Mouse (Mus musculus): ENCODE measurements at regions not wholly inside any gene's neighbourhood (a gene's known extent, or its start where the extent isn't known, plus 50 kb on each side); places are given as distances from the start of the nearest gene placed in this dataset.

DNA sequence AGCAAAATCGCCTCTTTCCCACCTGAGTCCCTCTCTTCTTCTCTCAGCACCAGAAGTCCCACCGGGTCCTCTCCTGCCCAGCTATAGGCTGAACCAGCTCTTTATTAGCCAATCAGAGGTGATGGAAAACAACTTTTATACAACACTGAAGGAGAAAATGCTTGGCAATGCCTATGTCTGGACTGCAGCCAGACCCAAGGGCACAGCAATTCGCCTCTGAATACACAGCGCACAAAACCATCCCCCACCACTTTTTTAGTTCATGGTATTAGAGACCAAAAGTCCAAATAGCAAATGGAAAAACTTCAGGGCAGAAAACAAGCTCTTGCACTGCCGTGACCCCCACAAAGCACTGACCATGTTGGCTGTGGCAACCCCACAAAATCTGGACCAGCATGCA lies 57.8 kb upstream of the Egln3 start:
- no peak overlapping the region for H3K27ac ChIP-seq
- no peak overlapping the region for H3K4me3 ChIP-seq
- DNase-seq (ENCODE audit: low spot score in 2 of 2): no peak
- TF ChIP-seq CTCF (conservative IDR thresholded peaks at IDR 0.05): no peak

DNA sequence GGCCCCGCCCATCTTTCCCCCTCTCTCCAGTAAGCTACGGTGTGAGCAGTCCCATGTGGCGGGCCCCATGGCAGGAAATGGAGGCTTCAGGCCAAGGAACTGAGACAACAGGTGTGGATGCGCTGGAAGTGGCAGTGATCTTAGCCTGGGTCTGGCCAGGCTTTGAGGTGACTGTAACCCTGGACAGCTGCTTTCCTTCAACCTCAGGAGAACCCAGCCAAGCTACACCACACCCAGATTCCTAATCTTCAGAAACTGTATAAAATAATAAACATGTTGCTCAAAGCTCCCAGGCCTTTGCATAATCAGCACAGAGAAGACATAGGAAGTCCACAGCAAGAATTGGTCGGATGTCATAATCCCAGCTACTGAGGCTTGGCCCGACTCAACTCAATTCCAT lies 56.8 kb upstream of the Egln3 start:
- Histone ChIP-seq H3K27ac (no peak overlapping the region), H3K4me3 (no peak overlapping the region)
- DNase-seq (ENCODE audit: low spot score in 2 of 2): no peak
- no peak for TF ChIP-seq CTCF (conservative IDR thresholded peaks at IDR 0.05)

DNA sequence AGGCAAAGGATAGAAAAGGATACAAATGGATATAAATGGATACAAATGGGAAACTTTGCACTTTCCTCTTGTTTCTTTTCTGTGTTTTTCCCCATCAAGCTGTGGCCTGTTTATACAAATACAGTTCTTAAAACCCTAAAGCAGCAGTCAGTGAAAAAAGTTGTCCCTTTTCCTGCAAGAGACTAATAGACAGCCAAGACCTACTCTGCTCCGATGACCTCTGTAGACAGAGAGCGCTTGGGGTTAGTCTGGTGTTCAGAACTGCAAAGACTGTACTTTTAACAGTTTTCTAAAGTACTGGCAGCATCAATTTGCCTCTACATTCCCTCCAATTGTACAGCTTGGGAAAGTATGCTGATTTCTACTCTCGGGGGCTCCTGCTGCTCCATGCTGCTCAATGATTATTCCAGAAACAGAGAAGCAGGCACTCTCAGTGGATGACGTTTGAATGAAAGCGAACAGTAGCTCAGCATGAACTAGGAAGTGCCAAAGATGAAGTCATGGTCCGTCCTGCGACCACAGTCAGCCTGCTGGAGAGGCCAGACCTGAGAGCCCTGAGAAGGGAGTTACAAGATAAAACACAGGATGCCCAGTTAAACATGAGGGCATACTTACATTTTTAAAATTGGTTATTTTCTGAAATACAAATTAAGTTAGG lies 54.2 kb upstream of the Egln3 start:
- no peak overlapping the region for H3K27ac ChIP-seq
- no peak for TF ChIP-seq CTCF (conservative IDR thresholded peaks at IDR 0.05)
- DNase-seq (ENCODE audit: low spot score in 2 of 2): no peak
- no peak overlapping the region for H3K4me3 ChIP-seq

DNA sequence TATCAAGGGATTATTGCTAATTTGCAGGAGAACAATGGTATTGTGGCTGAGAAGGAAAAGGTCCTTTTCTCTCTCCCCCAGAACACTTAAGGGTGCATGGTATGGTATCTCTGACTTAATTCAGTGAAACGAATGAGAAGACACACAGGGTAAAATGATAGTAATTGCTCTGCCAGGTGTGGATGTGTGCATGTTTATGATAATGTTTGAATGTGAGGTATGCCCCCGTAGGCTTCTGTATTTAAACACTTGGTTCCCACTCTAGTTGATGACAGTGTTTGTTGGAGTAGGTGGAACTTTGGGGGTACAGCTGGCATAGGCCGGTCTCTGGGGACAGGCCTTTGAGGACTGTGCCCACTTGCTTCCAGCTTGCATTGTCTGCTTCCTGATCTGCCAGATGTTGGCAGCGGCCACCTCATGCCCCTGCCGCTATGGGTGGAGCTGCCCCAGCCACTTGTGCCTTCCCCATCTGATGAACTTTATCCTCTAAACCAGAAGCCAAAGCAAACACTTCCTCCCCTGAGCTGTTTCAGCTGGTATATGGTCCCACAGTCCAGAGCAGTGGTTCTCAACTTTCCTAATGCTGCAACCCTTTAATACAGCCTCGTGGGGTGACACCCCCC lies 53.0 kb upstream of the Egln3 start:
- Histone ChIP-seq H3K4me3 (no peak overlapping the region), H3K27ac (no peak overlapping the region)
- no peak for TF ChIP-seq CTCF (conservative IDR thresholded peaks at IDR 0.05)
- no peak for DNase-seq (ENCODE audit: low spot score in 2 of 2)
